22 mouse cellular contexts compared by ENCODE assay signal in the genomic region with DNA sequence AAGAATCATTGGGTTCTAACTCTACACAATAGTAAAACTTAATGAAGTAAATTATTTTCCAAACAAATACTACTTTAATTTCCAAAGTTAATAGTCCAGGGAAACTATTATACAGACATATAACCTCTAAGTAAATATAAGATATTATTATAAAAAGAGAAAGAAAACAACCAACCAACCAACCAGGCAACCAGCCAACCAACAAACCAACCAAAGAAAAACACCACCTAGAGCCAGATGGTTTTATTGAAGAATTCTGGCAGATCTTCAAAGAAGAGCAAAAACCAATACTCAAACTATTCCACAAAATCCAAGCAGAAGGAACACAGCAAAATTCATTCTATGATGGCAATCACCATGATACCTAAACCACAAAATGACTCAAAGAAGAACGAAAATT.
"Had no signal": no experiment of that assay in that cellular context is flagged by ENCODE, and none has a peak within 500 bp of the region (broad histone marks: within the 10 kb centered on the region; RNA-seq: fewer than 3 reads in every experiment).

No protein-coding gene starts in this region.

- H3K4me2 ChIP-seq: limb, embryonic 13.5 days; liver, embryonic 12.5 days; liver, embryonic 15.5 days; lung, embryonic 15.5 days; midbrain, embryonic 13.5 days; neural tube, embryonic 13.5 days; stomach, embryonic 15.5 days had no signal

- H3K9me3 ChIP-seq: limb, embryonic 10.5 days; liver, embryonic 12.5 days; liver, embryonic 15.5 days; lung, embryonic 15.5 days; megakaryocyte, embryonic 14.5 days; midbrain, embryonic 10.5 days; midbrain, embryonic 13.5 days; stomach, embryonic 15.5 days had no signal

- H3K27ac ChIP-seq: limb, embryonic 10.5 days; limb, embryonic 13.5 days; liver, embryonic 12.5 days; liver, embryonic 15.5 days; lung, embryonic 15.5 days; midbrain, embryonic 10.5 days; midbrain, embryonic 13.5 days; neural tube, embryonic 13.5 days; stomach, embryonic 15.5 days had no signal

- ATAC-seq: liver, embryonic 12.5 days; midbrain, embryonic 13.5 days; midbrain, embryonic 16.5 days had no signal

- H3K36me3 ChIP-seq: limb, embryonic 10.5 days; limb, embryonic 13.5 days; liver, embryonic 12.5 days; liver, embryonic 15.5 days; lung, embryonic 15.5 days; midbrain, embryonic 10.5 days; midbrain, embryonic 13.5 days; neural tube, embryonic 13.5 days; stomach, embryonic 15.5 days had no signal

- DNase-seq: kidney, postnatal 10 days; kidney, postnatal 36 days; liver; lung, adult 18-20 months; lung, postnatal 10 days; lung, postnatal 36 days; retina, postnatal 1 day; right cerebral cortex, postnatal 25 days; spleen, adult 18-20 months; thymus, postnatal 25 days had no signal

- H3K9ac ChIP-seq: limb, embryonic 13.5 days; liver, embryonic 12.5 days; liver, embryonic 15.5 days; lung, embryonic 15.5 days; midbrain, embryonic 13.5 days; neural tube, embryonic 13.5 days; stomach, embryonic 15.5 days had no signal

- H3K27me3 ChIP-seq: limb, embryonic 13.5 days; liver, embryonic 12.5 days; liver, embryonic 15.5 days; lung, embryonic 15.5 days; megakaryocyte, embryonic 14.5 days; midbrain, embryonic 13.5 days; neural tube, embryonic 13.5 days; stomach, embryonic 15.5 days had no signal

- H3K4me1 ChIP-seq: limb, embryonic 10.5 days; limb, embryonic 13.5 days; liver, embryonic 12.5 days; liver, embryonic 15.5 days; lung, embryonic 15.5 days; megakaryocyte, embryonic 14.5 days; midbrain, embryonic 10.5 days; midbrain, embryonic 13.5 days; neural tube, embryonic 13.5 days; stomach, embryonic 15.5 days had no signal

- H3K4me3 ChIP-seq: limb, embryonic 10.5 days; limb, embryonic 13.5 days; liver, embryonic 12.5 days; liver, embryonic 15.5 days; lung, embryonic 15.5 days; megakaryocyte, embryonic 14.5 days; midbrain, embryonic 10.5 days; midbrain, embryonic 13.5 days; myocyte; neural tube, embryonic 13.5 days; stomach, embryonic 15.5 days had no signal
